Mouse (Mus musculus) gastrocnemius, adult 8-10 months (tissue): ENCODE data around the gene Cryba4. TPM values are rescaled to one million over a fixed set of nuclear protein-coding genes. Genes with fewer than 3 reads are reported as not detected.

Experiments
- DNase-seq, 2 experiments: peaks; one replicate each; pipeline ENCODE4 v3.0.0; 2022; ENCODE audit warnings: low spot score in 2 of 2
- total RNA-seq, 4 experiments: library from RNA; stranded (reverse); gene quantifications; 2 replicates each; pipeline ENCODE4 v1.2.4; 2022

Cryba4 gene
- total RNA-seq = under 1 TPM in 2 of 4 experiments, not detected in 2; 0.40 to 0.58 TPM

GRCm38 (mm10) chr5:112252400-112252799 lies at the start of gene Cryba4:
Gene Cryba4, minus strand, starts transcription at chr5:112252518.
- DNase-seq = no peak

DNA sequence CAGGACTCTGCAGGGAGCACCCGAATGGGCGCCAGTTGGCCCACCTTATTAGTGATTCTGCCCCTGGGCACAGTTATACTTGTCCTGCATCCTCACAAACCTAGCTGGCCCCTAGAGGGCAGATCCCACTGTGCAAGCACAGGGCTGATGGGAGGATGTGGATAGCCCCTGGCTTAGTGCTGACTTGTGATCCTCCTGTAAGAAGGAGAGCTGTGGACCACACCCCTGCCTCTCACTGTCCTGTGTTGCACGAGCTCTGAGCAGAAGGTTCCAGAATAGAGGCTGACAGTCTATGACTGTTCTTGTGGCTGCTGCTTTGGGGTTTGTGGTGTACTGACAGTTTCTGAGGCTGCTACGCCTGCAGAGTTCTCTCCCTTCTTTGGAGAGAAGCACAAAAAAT lies 49.4 kb upstream of the Cryba4 start:
- no peak for DNase-seq

GRCm38 (mm10) chr5:112300721-112301308 lies 48.5 kb upstream of the Cryba4 start:
- no peak for DNase-seq

- no peak for DNase-seq
Measured at GRCm38 (mm10) chr5:112300112-112300511, 47.8 kb upstream of the Cryba4 start.

- no peak for DNase-seq
Measured at GRCm38 (mm10) chr5:112299399-112299798, 47.1 kb upstream of the Cryba4 start.

GRCm38 (mm10) chr5:112298226-112298988 lies 46.1 kb upstream of the Cryba4 start:
- DNase-seq = no peak

DNA sequence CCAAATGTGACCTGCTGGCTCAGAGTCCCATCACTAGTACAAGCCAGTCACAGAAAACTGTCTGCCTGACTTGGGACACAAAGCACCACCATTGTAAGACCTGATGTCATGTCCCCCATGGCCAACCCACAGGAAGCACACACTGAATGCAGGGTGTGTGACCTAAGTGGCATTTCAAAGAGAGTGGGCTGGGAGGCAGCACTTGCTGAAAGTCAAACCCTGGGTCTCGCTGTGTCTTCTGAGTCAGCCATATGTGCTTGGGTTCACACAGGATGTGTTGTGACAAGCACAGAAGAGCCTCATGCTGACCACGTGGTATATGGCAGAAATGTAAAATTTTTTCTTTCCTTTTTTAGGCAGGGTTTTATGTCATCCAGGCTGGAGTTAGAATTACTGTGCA lies 44.9 kb upstream of the Cryba4 start:
- DNase-seq = no peak

DNA sequence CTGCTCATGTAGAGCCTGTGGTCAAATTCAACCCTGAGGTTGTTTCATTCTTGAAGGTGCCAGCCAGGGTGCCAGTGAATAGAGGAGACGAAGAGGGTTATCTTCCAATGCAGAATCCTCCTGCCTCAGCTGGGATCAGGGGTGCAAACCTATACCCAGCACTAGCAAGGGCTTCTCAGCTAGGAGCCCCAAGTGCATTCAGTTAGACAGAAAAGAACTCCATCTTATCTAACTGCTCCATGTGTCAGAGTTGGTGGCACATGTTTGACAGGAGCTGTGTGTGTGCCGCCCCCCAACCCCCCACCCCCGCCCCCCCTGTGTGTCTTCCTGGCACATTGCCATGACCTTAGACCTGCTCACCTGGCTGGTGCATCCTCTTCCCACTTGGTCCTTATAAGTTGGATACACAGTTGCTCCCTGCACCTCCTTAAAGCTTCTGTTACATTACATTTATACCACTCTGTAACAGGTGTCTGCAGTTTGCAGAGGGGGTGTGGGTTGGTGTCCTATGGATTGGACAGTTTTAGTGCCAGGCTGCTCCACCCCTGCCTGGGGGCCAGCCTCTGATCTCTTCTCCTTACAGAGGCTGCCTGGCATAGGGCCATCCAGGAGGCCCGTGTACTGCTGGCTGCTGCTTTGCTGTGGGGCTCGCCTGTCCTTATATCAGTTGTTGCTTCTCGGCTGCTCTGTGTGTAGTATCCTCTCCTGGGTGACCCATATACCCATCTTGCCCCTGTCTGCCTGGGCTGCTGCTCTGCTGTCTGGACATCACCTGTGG lies 44.3 kb upstream of the Cryba4 start:
- no peak for DNase-seq

DNA sequence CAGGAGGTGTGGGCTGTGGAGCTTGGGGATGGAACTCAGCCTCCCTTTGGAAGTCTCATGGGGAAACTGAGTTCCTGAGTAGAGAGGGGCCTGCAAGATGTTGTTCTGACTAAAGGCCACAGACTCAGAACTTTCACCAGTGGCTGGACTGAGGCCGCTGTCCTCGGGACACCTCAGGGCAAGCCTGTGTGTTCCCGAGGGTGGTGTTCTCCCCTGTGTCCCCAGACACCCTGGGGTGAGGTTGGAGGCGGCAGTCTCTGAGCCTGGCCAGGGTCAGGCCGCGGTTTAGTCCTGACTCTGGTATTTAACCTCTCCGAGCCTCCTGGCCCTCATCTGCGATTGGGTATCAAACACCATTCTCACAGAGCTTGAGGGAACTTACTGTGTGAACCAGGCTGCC lies 43.2 kb upstream of the Cryba4 start:
- no peak for DNase-seq

DNA sequence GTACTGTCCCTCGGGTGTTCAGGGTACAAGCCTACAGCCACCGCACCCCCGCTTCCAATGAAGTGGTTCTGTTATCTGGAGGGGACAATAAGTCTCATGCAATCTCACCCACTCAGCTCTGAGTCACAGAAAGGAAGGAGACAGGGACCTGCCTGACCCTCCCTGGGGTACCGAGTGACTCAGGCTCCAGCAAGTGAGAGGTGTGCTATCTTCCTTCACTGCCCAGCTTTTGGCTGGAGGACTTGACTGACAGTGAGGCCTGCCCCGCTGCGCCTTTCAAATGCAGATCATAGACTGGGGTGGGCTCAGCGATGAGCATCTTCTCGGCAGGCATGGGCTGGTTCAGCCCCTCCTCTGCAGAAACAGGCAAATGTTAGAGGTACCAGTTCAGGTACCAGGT lies 42.8 kb upstream of the Cryba4 start:
- DNase-seq = no peak

DNA sequence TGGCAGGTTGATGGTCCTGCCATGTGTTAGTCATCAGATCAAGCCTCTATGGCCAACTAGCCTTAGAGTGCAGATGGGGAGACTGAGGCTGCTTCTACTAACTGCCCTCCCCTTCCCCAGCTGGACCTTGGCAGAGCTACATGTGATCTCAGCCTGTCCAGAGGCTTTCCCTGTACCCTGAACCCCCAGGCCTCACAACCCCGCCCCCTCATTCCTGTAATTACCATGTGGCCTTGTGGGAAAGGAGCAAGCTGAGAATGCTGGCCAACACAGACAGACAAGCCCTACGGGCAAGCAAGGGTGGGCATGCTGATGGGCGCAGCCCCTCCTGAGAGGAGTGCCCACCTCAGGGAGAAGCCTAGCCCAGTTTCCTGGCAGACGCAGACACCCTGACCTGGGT lies 42.4 kb upstream of the Cryba4 start:
- DNase-seq = no peak

DNA sequence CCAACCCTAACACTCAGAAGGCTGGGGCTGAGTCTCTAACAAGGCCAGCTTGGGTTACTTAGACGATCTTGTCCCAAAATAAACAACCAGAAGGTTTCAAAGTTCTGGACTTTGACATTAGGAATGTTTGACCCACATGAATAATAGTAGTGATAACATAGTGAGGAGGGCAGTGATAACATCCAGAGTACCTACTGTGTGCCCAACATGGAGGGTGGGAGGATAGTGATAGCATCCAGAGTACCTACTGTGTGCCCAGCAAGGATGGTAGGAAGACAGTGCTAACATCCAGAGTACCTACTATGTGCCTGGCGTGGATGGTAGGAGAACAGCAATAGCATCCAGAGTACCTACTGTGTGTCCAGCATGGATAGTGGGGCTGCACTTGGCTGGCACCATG lies 41.5 kb upstream of the Cryba4 start:
- DNase-seq = no peak

DNA sequence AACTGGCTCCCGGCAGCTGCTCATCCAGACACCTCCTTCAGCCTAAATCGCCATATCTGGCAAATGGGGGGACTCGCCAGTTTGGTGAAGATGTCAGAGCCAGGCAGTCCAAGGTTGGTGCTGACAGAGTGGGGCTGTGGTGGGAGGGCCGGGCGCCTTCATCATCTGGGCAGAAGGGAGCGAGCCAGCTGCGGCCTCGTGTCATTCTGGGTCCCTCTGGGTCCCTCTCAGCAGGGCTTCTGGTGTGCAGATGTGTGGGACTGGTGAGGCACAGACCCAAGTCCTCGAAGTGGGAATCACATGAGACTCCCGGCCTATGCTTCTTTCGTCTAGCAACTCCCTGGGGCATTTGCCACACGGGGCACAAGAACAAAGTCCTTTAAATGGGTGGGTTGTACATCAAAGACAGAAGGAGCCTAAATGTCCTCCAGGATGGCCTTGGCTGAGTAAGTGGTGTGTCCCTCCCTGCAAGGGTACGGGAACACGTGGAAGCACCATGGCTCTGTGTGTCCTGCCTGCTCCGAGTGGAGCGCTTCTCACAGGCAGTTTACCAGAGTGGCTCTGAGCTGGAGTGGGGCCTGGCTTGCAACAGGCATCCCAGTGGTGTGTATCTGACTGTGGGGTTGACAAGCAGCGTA lies 40.1 kb upstream of the Cryba4 start:
- DNase-seq = no peak

DNA sequence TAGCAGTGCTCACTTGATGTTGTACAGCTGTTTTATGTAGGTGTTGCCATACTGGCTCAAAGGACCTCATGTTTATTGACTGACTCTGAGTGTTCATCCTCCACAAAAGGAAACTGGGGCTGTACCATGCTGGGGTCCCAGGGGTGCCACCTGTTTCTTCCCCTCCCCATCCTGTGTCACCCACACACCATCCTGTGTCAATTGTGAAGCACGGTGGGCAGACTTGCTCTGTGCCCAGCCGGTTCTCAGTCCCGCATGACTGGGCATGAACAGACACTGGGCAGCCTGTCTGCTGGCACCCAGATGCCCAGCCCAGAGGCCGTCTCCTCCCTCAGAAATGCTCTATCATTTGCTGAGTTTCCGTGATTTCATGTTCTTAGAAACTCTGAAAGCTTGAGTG lies 39.5 kb upstream of the Cryba4 start:
- no peak for DNase-seq

- peak in 1 of 2 experiments; percentile 44 for DNase-seq
Measured at GRCm38 (mm10) chr5:112290536-112290880, 38.2 kb upstream of the Cryba4 start.

DNA sequence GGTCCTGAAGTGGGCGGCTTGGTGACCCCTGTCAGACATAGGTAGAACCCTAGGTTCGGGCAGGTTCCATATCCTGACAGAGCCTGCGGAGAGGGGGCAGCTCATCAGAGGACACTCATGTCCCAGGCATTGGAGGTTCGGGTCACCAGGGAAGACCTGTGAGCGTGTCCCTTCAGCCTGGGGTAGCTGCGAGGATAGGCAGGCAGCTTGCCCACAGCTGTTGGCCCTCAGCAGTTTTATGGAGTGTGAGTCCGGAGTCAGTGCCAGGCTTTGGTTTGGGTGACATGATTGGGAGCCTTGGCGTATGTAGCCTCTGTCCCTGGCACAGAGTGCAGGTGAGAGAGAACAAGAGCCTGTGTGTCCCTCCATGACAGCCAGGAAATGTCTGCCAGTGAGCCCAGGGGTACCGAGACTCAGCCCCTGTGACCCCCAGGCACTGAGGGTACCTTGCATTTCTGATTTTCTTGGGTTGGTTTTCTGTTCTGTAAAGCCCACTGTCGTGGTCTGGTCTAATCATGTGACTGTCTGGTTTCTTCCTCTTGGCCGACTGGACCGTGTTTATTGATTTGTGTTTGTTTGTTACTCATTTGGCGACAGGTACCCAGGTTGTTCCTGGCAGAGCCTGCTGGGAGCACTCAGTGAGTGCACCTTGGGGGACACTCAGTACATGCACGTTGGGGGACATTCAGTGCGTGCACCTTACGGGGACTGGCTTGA lies 37.7 kb upstream of the Cryba4 start:
- peak; percentile 76 to 85 for DNase-seq

DNA sequence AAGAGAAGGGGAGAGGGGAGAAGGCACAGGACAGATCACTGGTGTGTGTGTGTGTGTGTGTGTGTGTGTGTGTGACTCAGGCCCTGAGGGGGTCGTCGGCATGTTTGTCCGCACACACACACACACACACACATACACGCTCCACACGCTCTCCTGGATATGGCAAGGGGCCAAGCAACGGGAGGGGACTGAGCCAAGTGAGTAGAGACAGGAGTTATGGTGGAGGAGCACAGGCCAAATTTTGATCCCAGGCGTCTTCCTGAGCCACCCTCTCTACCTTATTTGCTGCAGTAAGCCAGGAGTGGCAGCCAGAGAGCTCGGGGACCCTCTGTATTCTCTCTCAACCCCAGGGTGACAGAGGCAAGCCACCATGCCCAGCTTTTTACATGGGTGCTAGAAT lies 36.9 kb upstream of the Cryba4 start:
- no peak for DNase-seq

DNA sequence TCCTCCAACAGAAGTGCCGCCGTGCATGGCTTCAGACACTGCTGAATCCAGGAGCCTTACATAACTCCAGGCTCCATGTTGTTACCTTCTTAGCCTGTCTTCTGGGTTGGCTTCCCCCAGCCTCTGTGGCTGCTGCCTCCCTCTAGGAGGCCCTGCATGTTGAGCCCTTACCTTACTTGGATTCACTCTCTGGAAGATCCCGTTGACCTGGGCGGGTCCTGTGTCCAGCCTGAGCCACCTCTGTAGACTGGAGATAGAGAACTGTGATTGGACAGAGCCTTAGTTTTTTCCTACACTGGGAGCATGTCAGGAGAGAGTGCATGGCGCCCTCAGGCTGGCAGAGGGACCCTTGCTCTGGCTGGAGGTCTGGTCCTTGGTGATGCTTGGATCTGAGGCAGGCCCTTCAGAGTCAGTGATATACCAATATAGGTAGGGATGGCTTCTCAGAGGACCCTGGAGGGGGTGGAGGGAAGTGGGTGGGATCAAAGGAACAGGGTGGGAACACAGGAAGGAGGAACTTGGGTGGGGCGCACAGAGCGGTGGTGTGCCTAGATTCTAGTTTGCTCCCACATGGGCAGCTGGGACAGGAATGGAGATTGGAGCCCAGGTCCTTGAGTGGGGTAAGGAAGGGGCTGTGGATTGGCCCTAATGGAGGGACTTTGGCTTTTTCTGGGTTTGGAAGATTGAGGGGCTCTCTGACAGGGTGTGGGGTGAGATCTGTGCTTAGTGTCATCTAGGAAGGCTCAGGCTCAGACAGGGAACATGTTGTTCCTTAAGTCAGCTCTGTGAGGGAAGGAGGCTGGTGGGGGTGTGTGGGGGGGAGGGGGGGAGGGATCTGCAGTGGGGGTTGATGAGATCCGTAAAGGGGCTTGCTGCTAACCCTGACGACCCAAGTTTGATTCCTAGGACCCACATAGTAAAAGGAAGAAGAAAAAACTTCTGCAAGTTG lies 36.1 kb upstream of the Cryba4 start:
- no peak for DNase-seq

GRCm38 (mm10) chr5:112287652-112288051 lies 35.3 kb upstream of the Cryba4 start:
- no peak for DNase-seq

- no peak for DNase-seq
Measured at GRCm38 (mm10) chr5:112286984-112287641, 34.8 kb upstream of the Cryba4 start.
